Mouse (Mus musculus): ENCODE data around the gene Gnl2. TPM values are rescaled to one million over a fixed set of nuclear protein-coding genes. Genes with fewer than 3 reads are reported as not detected.

Gene Gnl2
- total and polyA plus RNA-seq, 2 experiments from 2014 or later: 63.7 to 84.0 TPM

GRCm38 (mm10) chr4:125020780-125021538, 4.6 kb downstream of the Gnl2 start:
- H3K27ac ChIP-seq (ENCODE audit: low read depth, low read length): no peak overlapping the region
- WGBS: 34% methylated on average over 11 of the region's 11 CpGs
- no peak for ATAC-seq

DNA sequence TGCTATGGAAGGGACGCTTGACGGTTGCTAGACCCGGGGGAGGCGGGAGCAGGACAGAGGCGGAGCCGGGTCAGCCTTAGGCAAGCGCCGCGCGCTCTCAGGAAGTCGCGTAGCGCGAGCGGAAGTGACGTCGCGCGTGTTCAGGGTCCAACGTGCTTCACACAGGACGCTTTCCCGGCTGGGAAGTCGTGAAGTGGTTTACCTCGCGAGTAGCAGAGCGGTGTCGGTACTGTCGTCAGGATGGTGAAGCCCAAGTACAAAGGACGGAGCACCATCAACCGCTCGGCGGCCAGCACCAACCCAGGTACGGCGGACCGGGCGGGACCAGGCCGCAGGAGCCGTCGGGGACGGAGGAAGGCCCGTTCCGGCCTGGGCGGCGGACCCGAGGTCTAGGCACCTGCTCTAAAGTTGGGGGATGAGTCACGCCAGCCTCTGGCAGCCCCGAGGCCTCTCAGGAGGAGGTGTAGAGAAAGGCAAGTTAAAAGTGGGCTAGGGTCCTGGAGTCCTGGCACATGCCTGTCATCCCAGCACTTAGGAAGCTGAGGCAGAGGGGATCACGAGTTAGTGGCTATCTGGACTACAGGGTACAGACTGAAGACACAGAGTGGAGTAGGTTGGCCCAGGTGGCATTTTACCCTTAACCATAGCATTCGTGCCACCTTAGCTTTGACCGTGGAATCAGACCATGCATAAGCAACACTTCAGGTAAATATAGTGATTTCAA, 13.7 kb downstream of the Gnl2 start:
- peak overlapping the region; percentile 73 for H3K27ac ChIP-seq (ENCODE audit: low read depth, low read length)
- peak overlapping the region; percentile 79 for H3K9ac ChIP-seq
- H3K27me3 ChIP-seq (ENCODE audit: insufficient read depth, low read length): no peaks in the 10 kb centered on the region
- peak overlapping the region; percentile 96 for H3K4me3 ChIP-seq (ENCODE audit: low read depth, low read length)
- H3K36me3 ChIP-seq (ENCODE audit: insufficient read depth): no peaks in the 10 kb centered on the region
- TF ChIP-seq CTCF (IDR thresholded peaks at IDR 0.05; ENCODE audit: low read depth): no peak
- ATAC-seq: peak; percentile 100
- under 1% methylated on average over 50 of the region's 50 CpGs for WGBS
- peak overlapping the region; percentile 85 for H3K4me2 ChIP-seq (ENCODE audit: low read depth)
- DNase-seq: peak; percentile 95
- no peaks in the 10 kb centered on the region for H3K9me3 ChIP-seq (ENCODE audit: low read length)
- H3K4me1 ChIP-seq (ENCODE audit: insufficient read depth): peaks cover 12% of the 10 kb centered on the region; the same call in 1 of the 2 replicates

More at GRCm38 (mm10) chr4:125020780-125021538, 4.6 kb downstream of the Gnl2 start:
- H3K9me3 ChIP-seq (ENCODE audit: low read length): no peaks in the 10 kb centered on the region
- no peaks in the 10 kb centered on the region for H3K4me1 ChIP-seq (ENCODE audit: insufficient read depth)
- H3K4me2 ChIP-seq (ENCODE audit: low read depth): no peak overlapping the region
- peak; percentile 24 for DNase-seq
- H3K36me3 ChIP-seq (ENCODE audit: insufficient read depth): no peaks in the 10 kb centered on the region
- no peak overlapping the region for H3K9ac ChIP-seq
- peak; percentile 59 for TF ChIP-seq CTCF (IDR thresholded peaks at IDR 0.05; ENCODE audit: low read depth)
- H3K4me3 ChIP-seq (ENCODE audit: low read depth, low read length): no peak overlapping the region
- no peaks in the 10 kb centered on the region for H3K27me3 ChIP-seq (ENCODE audit: insufficient read depth, low read length)

GRCm38 (mm10) chr4:125034341-125034740, 18.0 kb downstream of the Gnl2 start:
- Histone ChIP-seq H3K9me3 (ENCODE audit: low read length) (no peaks in the 10 kb centered on the region), H3K27me3 (ENCODE audit: insufficient read depth, low read length) (no peaks in the 10 kb centered on the region), H3K9ac (no peak overlapping the region), H3K4me2 (ENCODE audit: low read depth) (no peak overlapping the region), H3K4me1 (ENCODE audit: insufficient read depth) (peaks cover 12% of the 10 kb centered on the region; the same call in 1 of the 2 replicates), H3K27ac (ENCODE audit: low read depth, low read length) (no peak overlapping the region), H3K4me3 (ENCODE audit: low read depth, low read length) (no peak overlapping the region), H3K36me3 (ENCODE audit: insufficient read depth) (peaks cover 25% of the 10 kb centered on the region)
- ATAC-seq: no peak
- WGBS: 78% methylated on average over 4 of the region's 4 CpGs
- TF ChIP-seq CTCF (IDR thresholded peaks at IDR 0.05; ENCODE audit: low read depth): no peak
- DNase-seq: no peak

DNA sequence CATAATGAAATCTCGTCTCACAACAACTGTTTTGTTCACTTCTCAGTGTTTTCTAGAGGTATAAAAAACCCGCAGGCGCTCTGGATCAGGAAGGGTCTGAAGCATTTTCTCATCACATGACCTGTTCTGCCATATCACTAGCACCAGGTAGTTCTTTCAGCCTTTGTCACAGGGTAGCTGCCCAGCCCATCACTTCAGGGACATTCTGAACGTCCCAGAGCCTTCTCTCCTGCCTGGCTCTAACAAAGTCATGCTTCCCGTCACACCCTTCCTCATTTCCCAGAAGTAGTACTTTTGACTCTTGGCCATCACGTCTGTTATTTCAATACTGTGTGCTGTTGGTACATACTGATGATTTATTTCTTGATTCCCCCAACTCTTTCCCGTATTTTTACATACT, 28.1 kb downstream of the Gnl2 start:
- Histone ChIP-seq H3K27me3 (ENCODE audit: insufficient read depth, low read length) (no peaks in the 10 kb centered on the region), H3K9ac (no peak overlapping the region), H3K27ac (ENCODE audit: low read depth, low read length) (no peak overlapping the region), H3K4me3 (ENCODE audit: low read depth, low read length) (no peak overlapping the region), H3K4me1 (ENCODE audit: insufficient read depth) (no peaks in the 10 kb centered on the region), H3K9me3 (ENCODE audit: low read length) (no peaks in the 10 kb centered on the region), H3K36me3 (ENCODE audit: insufficient read depth) (peaks cover 80% of the 10 kb centered on the region), H3K4me2 (ENCODE audit: low read depth) (no peak overlapping the region)
- no peak for TF ChIP-seq CTCF (IDR thresholded peaks at IDR 0.05; ENCODE audit: low read depth)
- ATAC-seq (no peak), DNase-seq (no peak)
- WGBS: 88% methylated on average over 7 of the region's 7 CpGs

DNA sequence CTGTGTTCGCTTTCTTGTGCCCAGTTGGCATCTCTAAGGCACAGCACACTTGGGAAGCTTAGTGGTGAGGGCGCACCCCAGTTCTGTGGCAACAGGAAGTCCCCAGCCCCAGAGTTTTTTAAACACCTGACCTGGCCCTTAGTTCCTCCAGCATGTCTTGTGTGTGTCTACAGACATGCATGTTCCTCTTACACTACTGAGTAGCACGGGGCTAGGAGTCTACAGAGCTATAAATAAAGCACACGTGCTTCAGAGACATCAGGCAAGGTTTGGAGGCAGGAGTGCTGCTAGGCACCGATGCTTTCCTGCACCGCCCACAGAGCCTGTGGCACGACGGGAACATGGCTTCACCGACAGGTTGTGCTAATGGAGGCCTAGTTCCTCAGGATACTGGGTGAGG, 39.0 kb downstream of the Gnl2 start:
- TF ChIP-seq CTCF (IDR thresholded peaks at IDR 0.05; ENCODE audit: low read depth): no peak
- H3K27ac ChIP-seq (ENCODE audit: low read depth, low read length): no peak overlapping the region
- no peaks in the 10 kb centered on the region for H3K9me3 ChIP-seq (ENCODE audit: low read length)
- H3K27me3 ChIP-seq (ENCODE audit: insufficient read depth, low read length): no peaks in the 10 kb centered on the region
- H3K4me2 ChIP-seq (ENCODE audit: low read depth): no peak overlapping the region
- DNase-seq (no peak), ATAC-seq (no peak)
- peaks cover 54% of the 10 kb centered on the region for H3K36me3 ChIP-seq (ENCODE audit: insufficient read depth)
- H3K4me3 ChIP-seq (ENCODE audit: low read depth, low read length): no peak overlapping the region
- H3K9ac ChIP-seq: no peak overlapping the region
- H3K4me1 ChIP-seq (ENCODE audit: insufficient read depth): no peaks in the 10 kb centered on the region
- WGBS: 93% methylated on average over 9 of the region's 9 CpGs

- H3K36me3 ChIP-seq (ENCODE audit: insufficient read depth): peaks cover 46% of the 10 kb centered on the region
- ATAC-seq (no peak), DNase-seq (no peak)
- H3K4me3 ChIP-seq (ENCODE audit: low read depth, low read length): no peak overlapping the region
- H3K9me3 ChIP-seq (ENCODE audit: low read length): no peaks in the 10 kb centered on the region
- H3K27me3 ChIP-seq (ENCODE audit: insufficient read depth, low read length): no peaks in the 10 kb centered on the region
- 92% methylated on average over 4 of the region's 4 CpGs for WGBS
- no peak overlapping the region for H3K27ac ChIP-seq (ENCODE audit: low read depth, low read length)
- H3K4me1 ChIP-seq (ENCODE audit: insufficient read depth): no peaks in the 10 kb centered on the region
- H3K4me2 ChIP-seq (ENCODE audit: low read depth): no peak overlapping the region
- H3K9ac ChIP-seq: no peak overlapping the region
- no peak for TF ChIP-seq CTCF (IDR thresholded peaks at IDR 0.05; ENCODE audit: low read depth)
Observed at GRCm38 (mm10) chr4:125056476-125056875, 40.1 kb downstream of the Gnl2 start.

DNA sequence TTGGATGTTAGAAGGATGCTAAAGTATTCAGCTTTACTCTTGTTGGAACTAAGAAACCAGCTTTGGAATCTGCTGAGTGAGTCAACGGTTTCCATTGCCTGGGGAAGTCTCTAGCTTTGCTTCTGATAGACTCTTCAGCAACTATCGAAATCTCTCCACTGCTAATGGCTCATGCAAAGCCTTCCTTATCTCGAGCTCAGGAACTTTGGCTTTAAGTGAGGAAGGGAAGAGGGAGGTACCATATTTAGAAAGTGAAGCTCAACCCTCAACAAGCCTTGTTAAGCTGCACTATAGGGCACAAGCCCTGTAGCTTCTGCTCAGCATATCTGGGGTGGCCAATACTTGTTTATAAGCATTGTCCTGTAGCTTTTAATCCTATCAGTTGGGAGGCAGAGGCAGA, 40.9 kb downstream of the Gnl2 start:
- no peak overlapping the region for H3K9ac ChIP-seq
- no peak for TF ChIP-seq CTCF (IDR thresholded peaks at IDR 0.05; ENCODE audit: low read depth)
- H3K27ac ChIP-seq (ENCODE audit: low read depth, low read length): no peak overlapping the region

More for the DNA sequence above, 40.9 kb downstream of the Gnl2 start:
- Histone ChIP-seq H3K4me1 (ENCODE audit: insufficient read depth) (no peaks in the 10 kb centered on the region), H3K36me3 (ENCODE audit: insufficient read depth) (peaks cover 38% of the 10 kb centered on the region), H3K27me3 (ENCODE audit: insufficient read depth, low read length) (no peaks in the 10 kb centered on the region), H3K4me2 (ENCODE audit: low read depth) (no peak overlapping the region), H3K4me3 (ENCODE audit: low read depth, low read length) (no peak overlapping the region), H3K9me3 (ENCODE audit: low read length) (no peaks in the 10 kb centered on the region)
- ATAC-seq (no peak), DNase-seq (no peak)
- WGBS: 58% methylated on average over 3 of the region's 3 CpGs

Data from forebrain, postnatal 0 days (tissue).